7 mouse cellular contexts compared by ENCODE assay signal in the genomic region with DNA sequence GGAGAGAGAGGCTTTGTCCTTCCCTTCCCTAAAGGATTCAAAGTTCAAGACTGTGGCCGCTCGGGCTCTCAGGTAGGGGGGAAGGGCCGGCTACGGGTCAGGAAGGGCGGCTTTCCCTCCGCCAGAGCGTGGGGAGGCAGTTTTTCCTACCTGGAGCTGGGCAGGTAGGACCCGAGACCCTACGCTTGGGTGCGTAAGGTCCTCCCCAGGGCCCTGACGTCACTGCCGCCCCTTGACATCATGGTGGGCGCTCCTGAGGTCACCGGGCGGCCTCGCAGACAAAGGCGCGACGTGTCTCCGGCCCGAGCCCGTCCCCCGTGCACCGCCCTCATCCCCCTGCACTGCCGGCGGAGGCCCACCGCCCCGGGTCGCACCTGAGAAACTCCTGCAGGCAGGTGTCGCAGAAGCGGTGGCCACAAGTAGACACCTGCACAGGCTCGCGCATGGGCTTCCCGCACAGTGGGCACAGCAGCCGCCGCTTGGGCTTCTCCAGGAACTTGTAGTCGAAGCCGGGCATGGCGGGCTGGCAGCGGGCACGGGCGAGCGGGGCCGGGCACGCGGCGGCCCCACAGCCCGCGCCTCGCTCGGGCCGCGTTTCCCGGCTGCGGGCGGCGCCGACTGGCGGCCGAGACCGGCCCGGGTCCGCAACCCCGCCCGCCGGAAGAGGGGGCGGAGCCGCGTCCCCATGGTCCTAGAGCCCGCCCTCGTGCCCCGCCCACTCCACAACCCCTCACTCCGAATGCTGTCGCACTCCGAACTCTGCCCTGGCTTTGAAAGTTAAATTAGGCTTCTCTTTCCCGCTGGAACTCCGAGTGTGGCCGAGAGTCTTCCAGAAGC. TPM values are rescaled to one million over a fixed set of nuclear protein-coding genes. Genes with fewer than 3 reads are reported as not detected.
DNase-seq lines count a peak whose midpoint lies in the region; ATAC-seq lines count a peak whose summit lies in the region.

A gene (minus strand): TSS at position 666 of the 837 bp plus-strand sequence.

- intact Hi-C loops in left cerebral cortex, postnatal 25 days (cut with DNase I), result loop anchor here (2.0 kb wide), 1 partner anchor 70 kb away; a partner anchor contains a TSS

- peak within 1 kb of the TSS; percentile 100 for H3K9ac ChIP-seq in hindbrain, embryonic 14.5 days

- H3K27ac ChIP-seq in hindbrain, embryonic 14.5 days, result peak within 1 kb of the TSS; percentile 97

- H3K4me1 ChIP-seq in hindbrain, embryonic 14.5 days (replicated peaks; ENCODE audit: control insufficient read depth, insufficient read depth, low read length), result peaks cover 25% of the 10 kb centered on the region

- H3K36me3 ChIP-seq in hindbrain, embryonic 14.5 days (replicated peaks; ENCODE audit: control insufficient read depth, insufficient read depth), result peaks cover 25% of the 10 kb centered on the region

- H3K4me2 ChIP-seq in hindbrain, embryonic 14.5 days (replicated peaks), result peak within 1 kb of the TSS; percentile 79

- H3K27me3 ChIP-seq in hindbrain, embryonic 14.5 days (ENCODE audit: control insufficient read depth, insufficient read depth, low read length), result no peaks in the 10 kb centered on the region

- H3K9me3 ChIP-seq in hindbrain, embryonic 14.5 days (ENCODE audit: control insufficient read depth, low read length), result no peaks in the 10 kb centered on the region

- H3K4me3 ChIP-seq in hindbrain, embryonic 14.5 days (replicated peaks; ENCODE audit: low read length), result peak within 1 kb of the TSS; percentile 96

- peak; percentile 65 for ATAC-seq in activated CD4-positive, CD25-positive, alpha-beta regulatory T cell, adult 4 months
- ATAC-seq in hindbrain, embryonic 14.5 days (ENCODE audit: low FRiP score), result peak; percentile 87
- peak; percentile 5; the same call in 1 of the 2 replicates for ATAC-seq in megakaryocyte-erythroid progenitor cell, adult 5-6 weeks (replicated peaks; ENCODE audit: low FRiP score, low TSS enrichment, poor library complexity, severe bottlenecking)

- WGBS in hindbrain, embryonic 14.5 days, result under 1% methylated on average over 77 of the region's 78 CpGs

- peak; percentile 75 for DNase-seq in cerebellum, adult 9-11 months
- DNase-seq in gastrocnemius, adult 18-20 months (ENCODE audit: low spot score), result peak; percentile 76
- DNase-seq in hindbrain, embryonic 14.5 days (ENCODE audit: low spot score), result peak; percentile 88
- DNase-seq in left cerebral cortex, postnatal 25 days (ENCODE audit: low spot score in 2 of 2), result peak in 1 of 2 experiments; percentile 77
- peak; percentile 72 for DNase-seq in right cerebral cortex, postnatal 25 days

RNA-seq across cellular contexts. Expression of the gene that starts here (rescaled TPM):
- 1 to 10 TPM; 3.4 to 5.0 TPM for polyA plus RNA-seq in activated CD4-positive, CD25-positive, alpha-beta regulatory T cell, adult 4 months (2017; shearing (Covaris generic))
- 1 to 10 TPM; 2.0 to 2.2 TPM for total RNA-seq in gastrocnemius, adult 18-20 months (2021)
- polyA plus RNA-seq in hindbrain, embryonic 14.5 days (2014; fragmentation: Nextera tagmentation; extraction: Ambion mirVana), result 57.2 and 63.5 TPM in 2 replicates
- total RNA-seq in left cerebral cortex, postnatal 25 days (2021), result 10 to 100 TPM; 11.3 to 12.5 TPM
- total RNA-seq in megakaryocyte-erythroid progenitor cell, adult 5-6 weeks (2014; fragmentation: Nextera tagmentation), result 30.3 and 39.1 TPM in 2 replicates
- 10.3 and 18.0 TPM in 2 replicates for total RNA-seq in megakaryocyte-erythroid progenitor cell, adult 5-6 weeks (2017)

Comparison
In these comparisons a context has a peak if more than half of its experiments do, and no peak if none do; other contexts are left out.
1. ATAC-seq: peak in every context shown above with its lines; median percentile 87 in hindbrain, embryonic 14.5 days; 65 in activated CD4-positive, CD25-positive, alpha-beta regulatory T cell, adult 4 months; 5 in megakaryocyte-erythroid progenitor cell, adult 5-6 weeks.